Mouse (Mus musculus) retina, postnatal 7 days (tissue): ENCODE data around the gene Prkd3.
A peak's percentile ranks its signal among the peaks of the same experiment; 100 is the strongest.

Source experiments
- DNase-seq: peaks from one replicate; pipeline ENCODE4 v3.0.0-alpha.2; 2012; ENCODE audit warnings: low read depth, low spot score

The Prkd3 gene

GRCm38 (mm10) chr17:79020208-79020983, at the start of gene Prkd3:
TSS of gene Prkd3 (minus strand) at chr17:79020816.
- DNase-seq: peak; percentile 50

GRCm38 (mm10) chr17:79069766-79070480, 49.3 kb upstream of the Prkd3 start:
- DNase-seq: no peak

- no peak for DNase-seq
These were observed 48.4 kb upstream of the Prkd3 start for GRCm38 (mm10) chr17:79069019-79069418.

GRCm38 (mm10) chr17:79068581-79068980, 48.0 kb upstream of the Prkd3 start:
- DNase-seq: no peak

- DNase-seq: no peak
These were observed 43.6 kb upstream of the Prkd3 start for GRCm38 (mm10) chr17:79064250-79064649.

GRCm38 (mm10) chr17:79060221-79060620, 39.6 kb upstream of the Prkd3 start:
- DNase-seq: no peak

- DNase-seq: no peak
These were observed 37.7 kb upstream of the Prkd3 start for GRCm38 (mm10) chr17:79058271-79058670.

GRCm38 (mm10) chr17:79052088-79052812, 31.6 kb upstream of the Prkd3 start:
- DNase-seq: peak; percentile 27

GRCm38 (mm10) chr17:79051606-79052005, 31.0 kb upstream of the Prkd3 start, which contains the start of gene Qpct:
TSS of gene Qpct (plus strand) at chr17:79051906.
- DNase-seq: no peak

GRCm38 (mm10) chr17:79043705-79044104, 23.1 kb upstream of the Prkd3 start:
- DNase-seq: no peak

GRCm38 (mm10) chr17:79039660-79040059, 19.0 kb upstream of the Prkd3 start:
- DNase-seq: no peak

GRCm38 (mm10) chr17:79032782-79033181, 12.2 kb upstream of the Prkd3 start:
- DNase-seq: no peak

GRCm38 (mm10) chr17:79031569-79031968, 11.0 kb upstream of the Prkd3 start:
- DNase-seq: no peak

- DNase-seq: no peak
These were observed 8.6 kb upstream of the Prkd3 start for GRCm38 (mm10) chr17:79029226-79029625.

GRCm38 (mm10) chr17:79024544-79024943, 3.9 kb upstream of the Prkd3 start:
- DNase-seq: no peak

GRCm38 (mm10) chr17:79022746-79023145, 2.1 kb upstream of the Prkd3 start:
- no peak for DNase-seq

- no peak for DNase-seq
These were observed 344 bp upstream of the Prkd3 start for GRCm38 (mm10) chr17:79020984-79021335.

- DNase-seq: no peak
These were observed 849 bp downstream of the Prkd3 start for GRCm38 (mm10) chr17:79019726-79020207.

- no peak for DNase-seq
These were observed 2.2 kb downstream of the Prkd3 start for GRCm38 (mm10) chr17:79018422-79018821.

GRCm38 (mm10) chr17:79015831-79016230, 4.8 kb downstream of the Prkd3 start:
- no peak for DNase-seq

- DNase-seq: no peak
These were observed 5.5 kb downstream of the Prkd3 start for GRCm38 (mm10) chr17:79014911-79015685.
